Mouse (Mus musculus): ENCODE results near the gene Cdh13.

DNA sequence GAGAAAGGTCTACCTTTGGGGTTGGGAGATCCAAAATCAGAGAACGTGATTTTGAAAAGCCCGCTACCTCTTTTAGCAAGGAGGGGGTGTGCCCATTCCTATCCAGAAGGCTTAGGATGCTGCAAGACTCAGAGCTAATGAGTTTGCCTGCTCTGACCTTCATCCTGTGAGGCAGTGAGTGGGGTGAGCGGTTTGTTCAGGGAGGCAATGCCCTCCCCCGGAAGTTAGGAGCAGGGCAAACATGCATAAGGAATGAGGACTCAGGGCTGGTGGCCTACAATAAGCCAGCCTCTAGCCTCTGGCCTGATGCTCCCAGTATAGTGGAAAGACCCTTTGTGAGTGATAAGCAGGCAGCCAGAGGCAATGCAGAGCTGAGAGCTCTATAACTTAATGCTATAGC, 269.3 kb downstream of the Cdh13 start:
- TF ChIP-seq CTCF (IDR thresholded peaks at IDR 0.05; ENCODE audit: insufficient read depth, low read length), result no peak
- no peak for TF ChIP-seq POLR2A (IDR thresholded peaks at IDR 0.05; ENCODE audit: borderline replicate concordance, extremely low read depth, low read depth, low read length)
